Mouse (Mus musculus): ENCODE data around the gene Vil1.
A peak's percentile ranks its signal among the peaks of the same experiment; 100 is the strongest.

Vil1 gene

GRCm38 (mm10) chr1:74386714-74387385, 22.3 kb upstream of the Vil1 start:
- DNase-seq (ENCODE audit: inconsistent age in 2 of 2, low spot score in 1 of 2) = peak; percentile 95 to 100

DNA sequence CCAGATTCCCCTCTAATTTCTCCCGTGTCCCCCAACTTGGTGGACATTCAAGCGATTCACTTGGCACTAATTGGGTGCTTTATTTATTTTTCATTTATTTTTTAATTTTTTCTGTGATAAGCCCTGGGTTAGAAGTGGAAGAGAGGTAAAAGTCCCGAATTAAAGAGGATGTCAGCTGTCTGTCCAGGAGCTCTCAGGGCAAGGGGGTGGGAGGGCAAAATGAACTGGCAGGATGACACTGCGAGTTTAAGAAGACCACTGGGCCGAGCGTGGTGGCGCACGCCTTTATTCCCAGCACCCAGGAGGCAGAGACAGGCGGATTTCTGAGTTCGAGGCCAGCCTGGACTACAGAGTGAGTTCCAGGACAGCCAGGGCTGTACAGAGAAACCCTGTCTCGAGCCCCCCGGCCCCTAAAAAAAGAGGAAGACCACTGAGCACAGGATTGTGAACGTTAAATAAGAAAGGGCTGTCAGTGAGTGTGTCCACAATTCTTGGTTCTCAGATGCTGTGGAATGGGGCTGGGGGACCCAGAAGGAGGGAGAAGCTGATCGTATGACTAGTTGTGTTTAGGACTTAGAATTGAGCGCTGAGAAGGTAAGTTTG, 21.7 kb upstream of the Vil1 start:
- DNase-seq (ENCODE audit: inconsistent age in 2 of 2, low spot score in 1 of 2) = peak in 1 of 2 experiments; percentile 55

GRCm38 (mm10) chr1:74388398-74388920, 20.7 kb upstream of the Vil1 start:
- peak; percentile 60 to 87 for DNase-seq (ENCODE audit: inconsistent age in 2 of 2, low spot score in 1 of 2)

GRCm38 (mm10) chr1:74389831-74390286, 19.3 kb upstream of the Vil1 start:
- peak; percentile 66 to 84 for DNase-seq (ENCODE audit: inconsistent age in 2 of 2, low spot score in 1 of 2)

- peak; percentile 78 to 87 for DNase-seq (ENCODE audit: inconsistent age in 2 of 2, low spot score in 1 of 2)
Measured at GRCm38 (mm10) chr1:74390287-74390906, 18.8 kb upstream of the Vil1 start.

DNA sequence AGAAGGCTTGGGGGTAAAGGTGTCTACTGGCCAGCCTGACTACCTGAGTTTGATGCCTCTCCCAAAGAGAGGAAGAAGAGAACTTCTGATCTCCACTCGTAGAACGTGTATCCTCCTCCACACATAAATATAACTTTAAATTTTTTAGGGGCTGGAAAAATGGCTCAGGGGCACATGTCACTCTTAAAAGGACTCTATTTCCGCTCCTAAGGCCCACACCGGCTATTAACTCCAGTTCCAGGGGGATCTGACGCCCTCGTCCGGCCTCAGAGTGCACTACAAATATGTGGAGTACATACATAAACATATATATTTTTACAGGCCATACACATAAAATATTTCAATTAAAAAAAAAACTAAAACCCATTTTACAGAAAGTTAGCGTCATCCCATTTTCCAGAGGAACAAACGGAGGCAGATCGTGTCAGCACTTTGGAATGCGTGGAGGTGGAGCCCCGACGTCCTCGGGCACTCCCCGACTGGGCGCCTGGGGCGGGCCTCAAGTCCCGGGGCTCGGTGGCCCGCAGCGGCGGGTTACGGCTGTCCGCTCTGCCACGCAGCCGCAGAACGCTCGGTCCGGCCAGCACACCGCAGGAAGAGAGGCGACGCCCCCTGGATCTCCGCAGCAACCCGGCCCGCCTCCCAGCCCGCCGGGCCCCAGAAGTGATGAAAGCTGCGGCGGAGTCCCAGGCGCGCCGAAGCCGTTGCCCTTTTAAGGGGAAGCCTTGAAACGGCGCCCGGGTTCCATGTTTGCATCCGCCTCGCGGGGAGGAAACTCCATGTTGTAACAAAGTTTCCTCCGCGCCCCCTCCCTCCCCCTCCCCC, 18.0 kb upstream of the Vil1 start, which contains the start of gene Ctdsp1:
Gene Ctdsp1, plus strand, starts transcription at position 586 of the 825 bp plus-strand sequence.
- peak; percentile 99 for DNase-seq (ENCODE audit: inconsistent age in 2 of 2, low spot score in 1 of 2)

DNA sequence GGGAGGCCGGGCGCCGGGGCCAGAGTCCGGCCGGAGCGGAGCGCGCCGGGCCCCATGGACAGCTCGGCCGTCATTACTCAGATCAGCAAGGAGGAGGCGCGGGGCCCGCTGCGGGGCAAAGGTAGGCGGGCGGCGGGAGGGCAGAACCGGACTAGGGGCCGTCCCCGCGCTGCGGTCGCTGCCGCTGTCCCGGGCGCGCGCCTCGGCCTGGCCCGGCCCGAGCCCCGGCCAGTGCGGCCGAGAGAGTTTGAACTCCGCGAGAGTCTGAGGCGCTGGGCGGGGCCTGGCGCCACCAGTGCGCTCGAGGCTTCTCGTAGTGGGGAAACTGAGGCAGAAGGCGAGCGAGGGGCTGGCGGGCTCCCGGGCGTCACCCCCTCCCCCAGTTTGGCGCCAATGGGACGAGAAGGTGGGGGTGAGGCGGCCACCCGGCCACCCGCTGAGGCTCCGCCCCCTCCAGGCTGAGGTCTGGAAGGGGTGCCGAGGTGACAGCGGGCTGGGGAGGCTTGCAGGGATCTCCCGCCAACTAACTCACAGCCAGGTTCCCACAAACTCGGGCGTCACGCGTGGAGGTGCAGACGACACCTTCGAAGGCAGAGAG, 17.2 kb upstream of the Vil1 start:
- DNase-seq (ENCODE audit: inconsistent age in 2 of 2, low spot score in 1 of 2) = peak; percentile 91 to 95

GRCm38 (mm10) chr1:74392446-74392994, 16.7 kb upstream of the Vil1 start:
- DNase-seq (ENCODE audit: inconsistent age in 2 of 2, low spot score in 1 of 2) = no peak

DNA sequence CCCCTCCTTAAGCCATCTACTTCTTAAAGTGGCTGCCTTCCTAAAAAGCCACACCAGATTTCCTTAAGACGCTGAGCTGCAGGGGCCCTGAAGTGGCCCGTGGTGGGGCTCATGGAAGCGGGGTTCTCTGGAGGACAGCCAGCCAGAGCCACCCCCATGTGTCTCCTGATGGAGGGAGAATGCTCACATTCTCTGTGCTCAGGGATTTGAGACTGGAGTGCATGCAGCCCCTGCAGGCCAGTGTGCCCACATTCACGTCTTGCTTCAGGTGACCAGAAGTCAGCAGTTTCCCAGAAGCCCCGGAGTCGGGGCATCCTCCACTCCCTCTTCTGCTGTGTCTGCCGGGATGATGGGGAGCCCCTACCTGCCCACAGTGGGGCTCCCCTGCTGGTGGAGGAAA, 16.2 kb upstream of the Vil1 start:
- DNase-seq (ENCODE audit: inconsistent age in 2 of 2, low spot score in 1 of 2) = no peak

DNA sequence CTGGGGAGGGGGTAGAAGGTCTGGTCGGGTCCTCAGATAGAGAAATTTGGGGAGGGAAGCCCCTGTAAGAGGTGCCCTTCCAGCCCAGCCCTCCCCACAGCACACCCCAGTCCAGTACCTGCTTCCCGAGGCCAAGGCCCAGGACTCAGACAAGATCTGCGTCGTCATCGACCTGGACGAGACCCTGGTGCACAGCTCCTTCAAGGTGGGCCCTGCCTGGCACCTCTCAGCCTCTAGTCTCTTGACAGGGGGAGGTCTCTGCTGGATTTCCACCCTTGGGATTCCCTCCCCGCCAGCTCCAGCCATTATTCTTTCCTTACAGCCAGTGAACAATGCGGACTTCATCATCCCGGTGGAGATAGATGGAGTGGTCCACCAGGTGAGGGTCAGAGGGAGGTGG, 15.5 kb upstream of the Vil1 start:
- DNase-seq (ENCODE audit: inconsistent age in 2 of 2, low spot score in 1 of 2) = no peak

- no peak for DNase-seq (ENCODE audit: inconsistent age in 2 of 2, low spot score in 1 of 2)
Measured at GRCm38 (mm10) chr1:74394311-74394710, 14.9 kb upstream of the Vil1 start.

DNA sequence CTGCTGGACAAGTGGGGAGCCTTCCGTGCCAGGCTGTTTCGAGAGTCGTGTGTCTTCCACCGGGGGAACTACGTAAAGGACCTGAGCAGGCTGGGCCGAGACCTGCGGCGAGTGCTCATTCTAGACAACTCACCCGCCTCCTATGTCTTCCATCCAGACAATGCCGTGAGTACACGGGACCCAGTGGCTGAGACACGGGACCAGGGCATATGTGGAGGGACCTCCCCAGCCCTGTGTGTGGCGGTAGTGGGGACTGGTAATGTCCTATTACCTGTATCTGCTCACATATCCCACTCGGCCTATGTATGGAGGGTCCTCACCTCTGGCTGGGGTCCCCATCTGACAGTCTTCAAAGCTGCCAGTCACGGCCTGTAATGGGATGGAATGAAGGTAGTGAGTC, 14.3 kb upstream of the Vil1 start:
- no peak for DNase-seq (ENCODE audit: inconsistent age in 2 of 2, low spot score in 1 of 2)

DNA sequence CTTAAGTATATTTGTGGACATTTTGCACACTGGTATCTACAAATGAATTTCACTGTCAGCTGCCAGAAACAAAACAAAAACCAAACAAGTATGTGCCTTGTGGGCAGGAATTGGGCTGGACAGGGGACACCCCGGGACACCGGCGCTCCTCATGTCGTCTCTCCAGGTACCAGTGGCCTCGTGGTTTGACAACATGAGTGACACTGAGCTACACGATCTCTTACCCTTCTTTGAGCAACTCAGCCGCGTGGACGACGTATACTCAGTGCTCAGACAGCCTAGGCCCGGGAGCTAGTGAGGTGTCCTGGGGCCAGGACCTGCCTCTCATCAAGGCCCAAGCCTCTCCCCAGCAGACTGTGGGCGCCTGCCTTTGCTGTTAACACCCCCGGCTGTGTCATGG, 13.9 kb upstream of the Vil1 start:
- peak; percentile 32 to 62 for DNase-seq (ENCODE audit: inconsistent age in 2 of 2, low spot score in 1 of 2)

DNA sequence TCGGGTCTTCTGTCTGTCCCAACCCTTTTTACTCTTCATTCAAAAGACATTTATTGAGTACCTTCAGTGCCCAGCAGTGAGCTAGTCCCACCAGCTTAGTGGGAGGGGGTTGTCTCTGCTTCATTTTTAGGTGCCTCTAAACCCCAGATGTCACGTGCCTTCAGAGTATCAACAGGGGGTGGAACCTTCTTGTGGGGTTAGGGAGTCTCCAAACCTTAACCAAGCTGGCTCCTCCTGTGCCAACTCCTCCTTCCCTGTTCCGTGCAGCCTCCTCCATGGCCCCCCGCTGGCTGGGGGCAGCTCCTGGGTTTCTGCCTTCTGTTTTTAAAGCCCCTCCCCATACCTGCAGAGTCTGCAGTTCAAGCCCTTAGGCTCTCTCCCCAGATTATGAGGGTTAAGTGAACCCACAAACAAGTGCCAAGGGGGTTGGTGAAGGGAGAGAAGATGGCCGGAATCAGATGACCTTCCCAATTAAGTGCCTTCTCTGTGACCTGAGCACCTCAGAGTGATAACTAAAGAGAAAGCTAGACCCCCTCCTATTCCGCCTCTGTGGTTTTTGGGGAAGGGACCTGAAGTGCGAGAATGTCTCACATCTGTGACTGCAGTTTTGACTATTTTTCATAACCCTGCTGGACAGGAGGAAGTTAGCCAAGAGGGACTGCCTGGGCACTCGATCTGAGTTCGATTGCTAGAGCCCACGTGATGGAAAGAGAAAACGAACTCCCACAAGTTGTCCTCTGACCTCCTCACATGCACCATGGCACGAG, 12.5 kb upstream of the Vil1 start:
- DNase-seq (ENCODE audit: inconsistent age in 2 of 2, low spot score in 1 of 2) = peak; percentile 70 to 89

GRCm38 (mm10) chr1:74397268-74397918, 11.8 kb upstream of the Vil1 start:
- peak; percentile 100 for DNase-seq (ENCODE audit: inconsistent age in 2 of 2, low spot score in 1 of 2)

DNA sequence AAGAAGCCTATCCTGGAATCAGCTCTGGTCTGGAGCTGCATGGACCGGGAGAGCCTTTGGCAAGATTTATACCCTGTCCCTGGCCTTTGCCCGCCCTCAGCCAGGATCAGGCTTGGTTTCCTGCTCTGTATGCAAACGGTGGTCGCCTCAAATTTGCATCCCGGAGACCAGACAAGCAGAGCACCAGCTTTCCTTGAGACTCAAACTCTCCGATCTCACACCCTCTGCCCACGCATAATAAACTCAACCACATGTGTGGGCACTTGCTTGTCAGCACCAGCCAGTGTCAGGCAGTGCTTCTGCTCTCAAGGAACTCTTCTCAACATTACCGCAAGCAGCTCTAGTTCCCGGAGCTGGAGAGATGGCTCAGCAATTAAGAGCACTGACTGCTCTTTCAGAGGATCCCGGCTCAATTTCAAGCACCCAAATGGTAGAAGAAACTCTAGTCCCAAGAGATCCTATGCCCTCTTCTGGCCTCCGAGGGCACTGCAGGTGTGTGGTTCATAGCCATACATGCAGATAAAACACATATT, 11.2 kb upstream of the Vil1 start:
- peak; percentile 75 to 91 for DNase-seq (ENCODE audit: inconsistent age in 2 of 2, low spot score in 1 of 2)

DNA sequence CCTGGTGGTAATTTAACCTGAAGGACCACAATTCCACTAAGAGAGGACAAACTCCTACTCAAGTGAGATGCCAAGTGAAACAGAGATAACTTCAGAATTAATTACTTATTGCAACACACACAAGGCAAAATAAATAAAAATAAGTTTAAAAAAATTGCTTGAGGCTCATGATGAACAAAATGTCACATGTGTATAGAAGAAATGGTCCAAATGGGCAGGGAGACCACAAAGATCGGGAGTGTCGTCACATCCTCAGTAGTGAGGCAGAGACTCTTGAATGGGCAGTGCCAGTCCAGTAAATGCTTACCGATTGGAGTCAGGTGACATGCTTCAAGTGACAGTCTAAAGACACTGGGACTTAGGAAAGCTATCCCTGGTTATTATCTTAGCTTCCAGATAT, 8.6 kb upstream of the Vil1 start:
- no peak for DNase-seq (ENCODE audit: inconsistent age in 2 of 2, low spot score in 1 of 2)

DNA sequence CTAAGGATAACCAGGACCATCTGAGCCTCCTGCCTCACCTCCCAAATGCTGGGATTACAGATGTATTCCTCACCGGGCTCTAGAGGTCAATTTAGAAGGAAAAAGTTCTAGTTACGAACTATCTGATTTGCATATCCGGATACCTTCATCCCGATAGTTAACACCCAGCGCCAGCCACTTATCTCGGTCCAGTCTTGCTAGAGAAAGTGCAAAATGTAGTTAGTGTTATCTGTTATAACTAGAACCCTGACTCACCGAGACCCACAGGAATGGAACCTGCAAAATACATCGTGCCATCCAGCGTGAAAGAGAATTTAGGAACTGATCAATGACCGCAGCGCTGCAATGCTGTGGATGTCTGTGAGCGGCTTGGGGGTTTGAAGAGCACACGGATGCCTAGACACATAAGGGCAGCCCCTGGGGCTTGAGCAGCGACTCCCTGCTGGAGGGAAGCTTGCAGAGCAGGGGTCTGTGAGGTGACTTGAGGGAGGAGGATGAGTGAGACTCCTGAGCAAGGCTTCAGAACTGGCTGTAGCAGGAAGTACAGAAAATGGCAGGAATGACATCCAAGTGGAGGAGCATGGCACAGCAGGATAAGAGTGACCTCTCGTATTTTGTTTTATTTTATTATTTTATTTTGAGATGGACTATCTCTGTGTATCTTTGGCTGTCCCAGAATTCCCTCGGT, 8.0 kb upstream of the Vil1 start:
- DNase-seq (ENCODE audit: inconsistent age in 2 of 2, low spot score in 1 of 2) = no peak

Data from adrenal gland, adult (tissue).